Mouse (Mus musculus) layer of hippocampus, adult 18-20 months (tissue): ENCODE data around the gene Zmym5. TPM values are rescaled to one million over a fixed set of nuclear protein-coding genes. Genes with fewer than 3 reads are reported as not detected.
"Not testable (repeated sequence)": the region's sequence is repeated elsewhere in the genome, so short reads cannot be mapped to it uniquely, and the experiment has no call there.

Experiments
- DNase-seq, 2 experiments: peaks; one replicate each; pipeline ENCODE4 v3.0.0; 2022; ENCODE audit warnings: low spot score in 2 of 2
- total RNA-seq, 2 experiments: library from RNA; stranded (reverse); gene quantifications; 2 replicates each; pipeline ENCODE4 v1.2.3; 2021

Gene Zmym5
- total RNA-seq, 2 experiments from 2014 or later = 27.0 to 30.1 TPM

GRCm38 (mm10) chr14:56777360-56778136 is 34.0 kb downstream of the Zmym5 start:
- peak; percentile 31 to 52 for DNase-seq

GRCm38 (mm10) chr14:56776571-56777238 is 34.8 kb downstream of the Zmym5 start:
- no peak for DNase-seq

- no peak for DNase-seq
Measured at GRCm38 (mm10) chr14:56775416-56775815, 36.1 kb downstream of the Zmym5 start.

GRCm38 (mm10) chr14:56766438-56766837 is 45.1 kb downstream of the Zmym5 start:
- DNase-seq = not testable (repeated sequence)

GRCm38 (mm10) chr14:56765117-56765516 is 46.4 kb downstream of the Zmym5 start:
- not testable (repeated sequence) for DNase-seq

GRCm38 (mm10) chr14:56751282-56751681 is 60.2 kb downstream of the Zmym5 start:
- peak in 1 of 2 experiments; percentile 11 for DNase-seq

Other genes with a start within 250 kb of the Zmym5 start
- 1 to 10 TPM; 2.3 to 3.4 TPM for gene Cenpj, start 236.3 kb downstream of the Zmym5 start, total RNA-seq
- gene Parp4, start 236.1 kb downstream of the Zmym5 start, total RNA-seq = 1 to 10 TPM; 5.8 TPM
- 10 to 100 TPM; 48.2 to 57.3 TPM for gene Mphosph8, start 143.5 kb downstream of the Zmym5 start, total RNA-seq
- gene Pspc1, start 33.4 kb downstream of the Zmym5 start, total RNA-seq = 10 to 100 TPM; 63.7 to 64.3 TPM
- 10 to 100 TPM; 89.1 to 91.8 TPM for gene Zmym2, start 74.9 kb upstream of the Zmym5 start, total RNA-seq
- gene Gja3, start 246.4 kb upstream of the Zmym5 start, total RNA-seq = under 1 TPM; 0.30 to 0.84 TPM